Mouse (Mus musculus): Measurements from ENCODE around the gene Rinl. TPM values are rescaled to one million over a fixed set of nuclear protein-coding genes. Genes with fewer than 3 reads are reported as not detected.

Gene Rinl
- total RNA-seq, 1 experiment from 2014 or later = 40.5 TPM

DNA sequence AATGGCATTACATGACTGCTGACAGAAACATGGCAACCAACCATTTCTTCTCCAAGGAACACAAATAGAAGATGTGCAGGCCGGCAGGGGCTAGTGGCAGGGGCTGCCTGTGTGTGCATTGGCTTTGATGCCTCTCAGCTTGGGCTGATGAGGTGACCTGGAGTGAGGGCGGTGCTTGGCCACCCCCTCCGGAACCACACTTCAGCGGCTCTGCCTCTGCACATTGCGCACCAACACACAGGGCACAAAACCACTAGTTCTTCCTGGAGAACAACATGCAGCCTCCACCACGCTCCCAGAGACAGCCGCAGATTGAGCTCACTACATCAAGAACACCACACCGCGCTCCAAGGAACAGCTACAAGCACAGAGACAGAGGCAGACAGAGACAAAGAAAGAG is 27.4 kb downstream of the Rinl start:
- ATAC-seq (replicated peaks in 1 of 2; ENCODE audit: insufficient read depth in 1 of 2, low FRiP score in 2 of 2, low TSS enrichment in 1 of 2, low read depth in 1 of 2, poor library complexity in 2 of 2, severe bottlenecking in 2 of 2) = no peak

GRCm38 (mm10) chr7:28816920-28817319 is 28.2 kb downstream of the Rinl start:
- ATAC-seq (replicated peaks in 1 of 2; ENCODE audit: insufficient read depth in 1 of 2, low FRiP score in 2 of 2, low TSS enrichment in 1 of 2, low read depth in 1 of 2, poor library complexity in 2 of 2, severe bottlenecking in 2 of 2) = no peak

GRCm38 (mm10) chr7:28817524-28817923 is 28.8 kb downstream of the Rinl start:
- ATAC-seq (replicated peaks in 1 of 2; ENCODE audit: insufficient read depth in 1 of 2, low FRiP score in 2 of 2, low TSS enrichment in 1 of 2, low read depth in 1 of 2, poor library complexity in 2 of 2, severe bottlenecking in 2 of 2) = no peak

DNA sequence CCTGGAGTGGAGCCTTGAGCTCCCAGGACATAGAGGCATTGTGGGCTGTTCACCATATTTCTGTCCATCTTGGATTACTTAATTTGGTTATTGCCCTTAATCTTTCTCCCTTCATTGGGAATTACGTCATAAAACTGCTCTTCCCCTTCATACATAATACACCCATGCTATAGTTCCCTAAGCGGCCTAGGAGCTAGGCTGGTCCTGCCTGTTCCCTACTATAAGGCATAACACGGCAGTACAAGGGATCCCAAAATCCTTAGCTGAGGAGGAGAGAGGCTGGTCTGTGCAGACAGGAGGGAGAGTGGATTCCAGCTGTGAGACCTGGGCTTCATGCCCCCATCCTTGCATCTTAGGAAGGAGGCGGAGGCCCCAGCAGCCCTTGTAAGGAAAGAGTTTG is 29.2 kb downstream of the Rinl start:
- no peak for ATAC-seq (replicated peaks in 1 of 2; ENCODE audit: insufficient read depth in 1 of 2, low FRiP score in 2 of 2, low TSS enrichment in 1 of 2, low read depth in 1 of 2, poor library complexity in 2 of 2, severe bottlenecking in 2 of 2)

- ATAC-seq (replicated peaks in 1 of 2; ENCODE audit: insufficient read depth in 1 of 2, low FRiP score in 2 of 2, low TSS enrichment in 1 of 2, low read depth in 1 of 2, poor library complexity in 2 of 2, severe bottlenecking in 2 of 2) = no peak
These were observed 29.7 kb downstream of the Rinl start for GRCm38 (mm10) chr7:28818436-28818835.

DNA sequence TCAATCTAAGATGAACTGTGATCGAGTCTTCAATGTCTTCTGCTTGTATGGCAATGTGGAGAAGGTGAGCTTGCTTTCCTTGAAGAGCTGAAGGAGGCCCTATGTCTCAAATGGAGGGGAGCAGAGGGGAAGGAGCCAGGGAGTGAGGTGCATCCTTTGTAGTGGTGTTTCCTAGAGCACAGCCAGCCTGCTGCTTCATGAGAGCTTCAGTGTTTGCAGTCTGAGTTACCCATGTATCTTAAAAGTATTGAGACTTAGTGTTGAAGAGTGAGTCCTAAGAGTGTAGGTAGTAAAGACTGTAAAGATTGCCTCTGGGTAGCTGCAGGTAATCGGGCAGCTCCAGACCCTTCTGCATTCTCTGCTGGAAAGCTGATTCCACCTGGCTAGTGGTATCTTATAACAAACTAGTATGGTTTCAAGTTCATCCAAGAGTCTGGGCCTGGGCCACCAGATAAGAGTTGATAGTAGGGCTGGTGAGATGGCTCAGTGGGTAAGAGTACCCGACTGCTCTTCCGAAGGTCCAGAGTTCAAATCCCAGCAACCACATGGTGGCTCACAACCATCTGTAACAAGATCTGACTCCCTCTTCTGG is 30.2 kb downstream of the Rinl start:
- ATAC-seq (replicated peaks in 1 of 2; ENCODE audit: insufficient read depth in 1 of 2, low FRiP score in 2 of 2, low TSS enrichment in 1 of 2, low read depth in 1 of 2, poor library complexity in 2 of 2, severe bottlenecking in 2 of 2) = no peak

- ATAC-seq (replicated peaks in 1 of 2; ENCODE audit: insufficient read depth in 1 of 2, low FRiP score in 2 of 2, low TSS enrichment in 1 of 2, low read depth in 1 of 2, poor library complexity in 2 of 2, severe bottlenecking in 2 of 2) = no peak
These were observed 30.8 kb downstream of the Rinl start for GRCm38 (mm10) chr7:28819571-28819970.

- no peak for ATAC-seq (replicated peaks in 1 of 2; ENCODE audit: insufficient read depth in 1 of 2, low FRiP score in 2 of 2, low TSS enrichment in 1 of 2, low read depth in 1 of 2, poor library complexity in 2 of 2, severe bottlenecking in 2 of 2)
These were observed 31.8 kb downstream of the Rinl start for GRCm38 (mm10) chr7:28820358-28821260.

- ATAC-seq (replicated peaks in 1 of 2; ENCODE audit: insufficient read depth in 1 of 2, low FRiP score in 2 of 2, low TSS enrichment in 1 of 2, low read depth in 1 of 2, poor library complexity in 2 of 2, severe bottlenecking in 2 of 2) = no peak
These were observed 32.6 kb downstream of the Rinl start for GRCm38 (mm10) chr7:28821261-28821831.

GRCm38 (mm10) chr7:28822556-28822955 is 33.8 kb downstream of the Rinl start:
- no peak for ATAC-seq (replicated peaks in 1 of 2; ENCODE audit: insufficient read depth in 1 of 2, low FRiP score in 2 of 2, low TSS enrichment in 1 of 2, low read depth in 1 of 2, poor library complexity in 2 of 2, severe bottlenecking in 2 of 2)

DNA sequence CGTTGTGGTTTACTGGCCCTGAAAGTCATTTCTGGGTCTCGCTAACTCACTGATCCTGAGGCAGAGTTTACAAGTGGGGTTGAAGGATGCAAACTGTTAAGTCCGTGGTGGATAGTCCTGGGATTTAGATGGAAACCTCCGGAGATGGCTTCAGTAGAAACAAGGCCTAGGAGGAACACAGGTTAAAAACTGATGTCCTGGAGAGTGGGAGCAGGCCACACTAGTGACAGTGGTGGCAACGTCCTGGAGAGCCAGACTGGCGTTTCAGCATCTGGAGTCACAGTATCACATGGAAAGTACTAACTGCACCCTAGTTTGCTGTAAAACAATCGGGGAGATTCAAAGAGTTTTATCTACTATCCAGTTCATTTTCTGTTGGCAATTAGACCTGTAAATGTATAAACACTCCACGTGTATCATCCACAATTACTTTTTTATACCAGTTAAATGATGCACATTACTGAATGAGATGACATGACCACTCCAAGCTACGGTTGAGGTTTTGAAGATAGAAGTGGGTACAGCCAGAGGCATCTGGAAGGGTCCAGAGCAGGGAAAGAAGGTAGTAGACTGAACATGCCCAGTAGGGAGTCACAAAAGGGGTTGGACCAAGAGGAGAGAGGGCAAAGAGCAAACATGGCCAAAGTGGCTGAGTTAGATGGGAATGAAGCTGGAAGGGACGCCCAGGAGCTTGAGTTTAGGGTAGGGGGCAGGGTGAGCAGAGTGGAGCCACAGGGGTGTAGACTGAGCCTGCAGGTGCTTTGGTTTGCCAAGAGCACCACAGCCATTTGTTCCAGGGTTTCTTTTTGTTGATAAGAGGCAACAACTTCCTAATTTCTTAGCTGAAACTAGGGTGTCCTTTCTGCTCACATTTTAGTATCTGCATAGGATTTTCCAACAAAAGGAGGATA is 34.5 kb downstream of the Rinl start:
- no peak for ATAC-seq (replicated peaks in 1 of 2; ENCODE audit: insufficient read depth in 1 of 2, low FRiP score in 2 of 2, low TSS enrichment in 1 of 2, low read depth in 1 of 2, poor library complexity in 2 of 2, severe bottlenecking in 2 of 2)

DNA sequence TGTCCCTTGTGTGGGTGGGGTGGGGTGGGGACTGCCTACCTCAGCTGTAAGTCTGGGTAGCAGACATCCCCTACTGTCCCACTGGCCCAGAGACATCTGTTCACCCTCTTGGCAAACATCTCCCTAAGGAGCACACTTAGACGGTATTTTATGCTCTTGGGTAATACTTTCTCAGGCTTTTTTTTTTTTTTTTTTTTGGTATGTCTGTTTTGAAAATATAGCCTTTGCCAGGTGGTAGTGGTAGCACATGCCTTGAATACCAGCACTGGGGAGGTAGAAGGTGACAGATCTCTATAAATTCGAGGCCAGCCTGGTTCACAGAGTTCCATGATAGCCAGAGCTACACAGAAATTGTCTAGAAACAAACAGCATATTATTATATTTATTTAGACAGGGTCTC is 35.2 kb downstream of the Rinl start:
- ATAC-seq (replicated peaks in 1 of 2; ENCODE audit: insufficient read depth in 1 of 2, low FRiP score in 2 of 2, low TSS enrichment in 1 of 2, low read depth in 1 of 2, poor library complexity in 2 of 2, severe bottlenecking in 2 of 2) = no peak

- peak; percentile 94 for ATAC-seq (replicated peaks in 1 of 2; ENCODE audit: insufficient read depth in 1 of 2, low FRiP score in 2 of 2, low TSS enrichment in 1 of 2, low read depth in 1 of 2, poor library complexity in 2 of 2, severe bottlenecking in 2 of 2)
These were observed 36.3 kb downstream of the Rinl start, which contains the start of gene Ech1 for GRCm38 (mm10) chr7:28824941-28825685. TSS of gene Ech1 (plus strand) at chr7:28825217.

GRCm38 (mm10) chr7:28825686-28826401 is 37.1 kb downstream of the Rinl start:
- ATAC-seq (replicated peaks in 1 of 2; ENCODE audit: insufficient read depth in 1 of 2, low FRiP score in 2 of 2, low TSS enrichment in 1 of 2, low read depth in 1 of 2, poor library complexity in 2 of 2, severe bottlenecking in 2 of 2) = 0 out of 4 replicates have a peak, but pooled peaks of 1 of the 2 experiments have one; percentile 9

DNA sequence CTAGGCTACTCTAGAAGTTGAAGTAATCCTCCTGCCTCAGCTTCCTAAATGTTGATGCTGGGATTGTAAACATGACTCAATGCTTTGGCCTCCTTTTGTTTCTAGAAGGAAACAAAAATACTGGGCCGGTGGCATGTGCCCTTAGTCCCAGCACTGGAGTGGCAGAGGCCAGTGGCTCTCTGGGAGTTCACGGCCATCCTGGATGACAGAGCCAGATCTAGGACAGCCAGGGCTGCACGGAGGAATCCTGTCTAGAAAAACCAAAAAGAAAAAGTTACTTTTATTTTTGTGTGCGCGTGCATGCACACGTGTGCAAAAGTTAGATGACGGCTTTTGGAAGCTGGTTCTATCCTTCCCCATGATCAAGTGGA is 37.6 kb downstream of the Rinl start:
- ATAC-seq (replicated peaks in 1 of 2; ENCODE audit: insufficient read depth in 1 of 2, low FRiP score in 2 of 2, low TSS enrichment in 1 of 2, low read depth in 1 of 2, poor library complexity in 2 of 2, severe bottlenecking in 2 of 2) = no peak

- ATAC-seq (replicated peaks in 1 of 2; ENCODE audit: insufficient read depth in 1 of 2, low FRiP score in 2 of 2, low TSS enrichment in 1 of 2, low read depth in 1 of 2, poor library complexity in 2 of 2, severe bottlenecking in 2 of 2) = no peak
These were observed 38.6 kb downstream of the Rinl start for GRCm38 (mm10) chr7:28827338-28827737.

Measured in hematopoietic stem cell, adult 5-6 weeks (primary cell).